Mouse (Mus musculus) T-helper 1 cell (primary cell): ENCODE data around the gene Btbd10.

ENCODE experiments used
- in situ Hi-C: fragments of 300-600 bp; cut with MboI, MseI; formaldehyde crosslinking; loops from one replicate; pipeline ENCODE4 v1.15.1; 2025; ENCODE audit warnings: high pct_unique_total_duplicates

Gene Btbd10

GRCm38 (mm10) chr7:113368746-113369619 lies at the start of gene Btbd10:
Gene Btbd10, minus strand, starts transcription at chr7:113369392.
- in situ Hi-C loops = no loop called here

- in situ Hi-C loops = no loop called here
These were observed 47.3 kb upstream of the Btbd10 start for GRCm38 (mm10) chr7:113416536-113416935.

GRCm38 (mm10) chr7:113415256-113415655 lies 46.1 kb upstream of the Btbd10 start:
- in situ Hi-C loops = no loop called here

- in situ Hi-C loops = no loop called here
These were observed 39.5 kb upstream of the Btbd10 start for GRCm38 (mm10) chr7:113408712-113409111.

- in situ Hi-C loops = no loop called here
These were observed 28.9 kb upstream of the Btbd10 start for GRCm38 (mm10) chr7:113398083-113398482.

GRCm38 (mm10) chr7:113396661-113397060 lies 27.5 kb upstream of the Btbd10 start:
- in situ Hi-C loops = no loop called here

- in situ Hi-C loops = no loop called here
These were observed 22.4 kb upstream of the Btbd10 start for GRCm38 (mm10) chr7:113391619-113392018.

- in situ Hi-C loops = loop anchor here (5.0 kb wide), 1 partner anchor 209 kb away; no protein-coding TSS in a partner anchor
These were observed 19.3 kb upstream of the Btbd10 start, which contains the start of gene Pth for GRCm38 (mm10) chr7:113388470-113388869. Gene Pth, minus strand, starts transcription at chr7:113388570.

GRCm38 (mm10) chr7:113377875-113378658 lies 8.9 kb upstream of the Btbd10 start:
- in situ Hi-C loops = loop anchor here (5.0 kb wide), 1 partner anchor 649 kb away; no protein-coding TSS in a partner anchor

- in situ Hi-C loops = loop anchor here (5.0 kb wide), 2 partner anchors 65 to 140 kb away; partner anchors contain the start of gene Far1
These were observed 3.5 kb upstream of the Btbd10 start for GRCm38 (mm10) chr7:113372682-113373081.

- in situ Hi-C loops = loop anchor here (5.0 kb wide), 2 partner anchors 68 to 143 kb away; partner anchors contain the start of gene Far1
These were observed 588 bp upstream of the Btbd10 start for GRCm38 (mm10) chr7:113369620-113370340.

GRCm38 (mm10) chr7:113367440-113367839 lies 1.8 kb downstream of the Btbd10 start:
- in situ Hi-C loops = no loop called here

- in situ Hi-C loops = no loop called here
These were observed 20.1 kb downstream of the Btbd10 start for GRCm38 (mm10) chr7:113349089-113349488.

GRCm38 (mm10) chr7:113347694-113348093 lies 21.5 kb downstream of the Btbd10 start:
- in situ Hi-C loops = no loop called here

- in situ Hi-C loops = no loop called here
These were observed 21.9 kb downstream of the Btbd10 start for GRCm38 (mm10) chr7:113347271-113347670.

GRCm38 (mm10) chr7:113335250-113335649 lies 33.9 kb downstream of the Btbd10 start:
- in situ Hi-C loops = no loop called here

- in situ Hi-C loops = no loop called here
These were observed 35.2 kb downstream of the Btbd10 start for GRCm38 (mm10) chr7:113334036-113334435.

GRCm38 (mm10) chr7:113320128-113320527 lies 49.1 kb downstream of the Btbd10 start:
- in situ Hi-C loops = no loop called here

- in situ Hi-C loops = loop anchor here (5.0 kb wide), 1 partner anchor 169 kb away; no protein-coding TSS in a partner anchor
These were observed 57.4 kb downstream of the Btbd10 start for GRCm38 (mm10) chr7:113311784-113312183.

- in situ Hi-C loops = loop anchor here (5.0 kb wide), 1 partner anchor 168 kb away; no protein-coding TSS in a partner anchor
These were observed 59.1 kb downstream of the Btbd10 start for GRCm38 (mm10) chr7:113310136-113310535.

GRCm38 (mm10) chr7:113297813-113298212 lies 71.4 kb downstream of the Btbd10 start:
- in situ Hi-C loops = no loop called here
